Mouse (Mus musculus) kidney, adult 2 months (tissue): ENCODE data around the gene Arhgap1. TPM values are rescaled to one million over a fixed set of nuclear protein-coding genes. Genes with fewer than 3 reads are reported as not detected.

ENCODE experiments used
- DNase-seq: peaks from one replicate; pipeline ENCODE4 v3.0.0; 2021
- H3K27ac ChIP-seq: fragments of 200-500 bp; 2 replicates; pipeline ENCODE4 v1.5.1; 2012; ENCODE audit warnings: low read depth, low read length, control low read depth, inconsistent platforms; ENCODE audit not compliant: insufficient read depth
- H3K27me3 ChIP-seq: fragments of 200-500 bp; replicated peaks from 2 replicates; pipeline ENCODE4 v1.6.1; 2012; ENCODE audit warnings: mild to moderate bottlenecking, moderate library complexity, low read length, inconsistent platforms; ENCODE audit not compliant: control insufficient read depth, insufficient read depth
- H3K36me3 ChIP-seq: fragments of 200-500 bp; 2 replicates; pipeline ENCODE4 v1.6.1; 2012; ENCODE audit warnings: mild to moderate bottlenecking, moderate library complexity, low read length, inconsistent platforms; ENCODE audit not compliant: control insufficient read depth, insufficient read depth
- H3K4me1 ChIP-seq: fragments of 200-500 bp; 2 replicates; pipeline ENCODE4 v1.6.1; 2011; ENCODE audit warnings: low read length; ENCODE audit not compliant: control insufficient read depth, insufficient read depth
- H3K4me3 ChIP-seq: fragments of 200-500 bp; 2 replicates; pipeline ENCODE4 v1.5.1; 2011; ENCODE audit warnings: mild to moderate bottlenecking, low read depth, low read length, control low read depth; ENCODE audit not compliant: insufficient read depth
- CTCF ChIP-seq: fragments of 200-500 bp; conservative IDR thresholded peaks from 2 replicates; pipeline ENCODE4 v1.5.1; 2011; ENCODE audit warnings: low read depth, mild to moderate bottlenecking, control low read depth, low read length, moderate library complexity, mixed read lengths; ENCODE audit not compliant: insufficient read depth, insufficient read length
- POLR2A ChIP-seq: fragments of 200-500 bp; IDR thresholded peaks from one replicate; pipeline ENCODE4 v1.6.1; 2011; ENCODE audit warnings: low read depth, low read length, control low read depth
- WGBS: fragments of 180-500 bp; shearing (Covaris S2); methylation state at CpG from one replicate; pipeline ENCODE4 v1.1.7; 2018; 5-methylcytosine and 5-hydroxymethylcytosine counted together
- polyA plus RNA-seq: library from polyadenylated mRNA; depleted of rRNA; stranded (reverse); fragments of >200 nt; gene quantifications from 2 replicates; pipeline ENCODE4 v1.2.3, GENCODE M21; 2012

Gene Arhgap1
- polyA plus RNA-seq, 1 experiment: 90.2 TPM

- peak; percentile 79 for DNase-seq
- TF ChIP-seq CTCF: peak; percentile 50
- TF ChIP-seq POLR2A: no peak
- Histone ChIP-seq H3K27ac (no peak overlapping the region), H3K4me3 (no peak overlapping the region), H3K4me1 (no peaks in the 10 kb centered on the region; the same call in 1 of the 2 replicates), H3K36me3 (no peaks in the 10 kb centered on the region), H3K27me3 (no peaks in the 10 kb centered on the region)
- 50% methylated on average over 8 of the region's 8 CpGs for WGBS
Observed at GRCm38 (mm10) chr2:91656774-91657173, 7.1 kb downstream of the Arhgap1 start.

- TF ChIP-seq CTCF: no peak
- no peak for TF ChIP-seq POLR2A
- no peaks in the 10 kb centered on the region; the same call in 1 of the 2 replicates for H3K4me1 ChIP-seq
- no peak overlapping the region for H3K4me3 ChIP-seq
- H3K27ac ChIP-seq: no peak overlapping the region
- H3K27me3 ChIP-seq: no peaks in the 10 kb centered on the region
- H3K36me3 ChIP-seq: no peaks in the 10 kb centered on the region; the same call in 1 of the 2 replicates
- 97% methylated on average over 8 of the region's 8 CpGs for WGBS
- DNase-seq: no peak
Observed at GRCm38 (mm10) chr2:91659657-91660056, 10.0 kb downstream of the Arhgap1 start.

- no peak overlapping the region for H3K4me3 ChIP-seq
- no peaks in the 10 kb centered on the region for H3K27me3 ChIP-seq
- H3K36me3 ChIP-seq: no peaks in the 10 kb centered on the region; the same call in 1 of the 2 replicates
- peak; percentile 90 for DNase-seq
- H3K4me1 ChIP-seq: no peaks in the 10 kb centered on the region; the same call in 1 of the 2 replicates
- TF ChIP-seq CTCF: 0 out of 2 replicates have a peak, but pooled peaks have one; percentile 2
- no peak for TF ChIP-seq POLR2A
- 0 out of 2 replicates have a peak overlapping the region, but pooled peaks have one; percentile 16 for H3K27ac ChIP-seq
- WGBS: 58% methylated on average over 6 of the region's 6 CpGs
Observed at GRCm38 (mm10) chr2:91660981-91661380, 11.3 kb downstream of the Arhgap1 start.

- Histone ChIP-seq H3K4me1 (no peaks in the 10 kb centered on the region; the same call in 1 of the 2 replicates), H3K27me3 (no peaks in the 10 kb centered on the region), H3K27ac (no peak overlapping the region), H3K4me3 (no peak overlapping the region), H3K36me3 (no peaks in the 10 kb centered on the region; the same call in 1 of the 2 replicates)
- TF ChIP-seq CTCF: no peak
- no peak for TF ChIP-seq POLR2A
- no peak for DNase-seq
Observed at GRCm38 (mm10) chr2:91664780-91665179, 15.1 kb downstream of the Arhgap1 start.

- WGBS: 53% methylated on average over 6 of the region's 6 CpGs
- TF ChIP-seq CTCF (no peak), POLR2A (no peak)
- DNase-seq: peak; percentile 75
- peaks cover 1% of the 10 kb centered on the region; the same call in 1 of the 2 replicates for H3K36me3 ChIP-seq
- H3K4me1 ChIP-seq: no peaks in the 10 kb centered on the region; the same call in 1 of the 2 replicates
- no peak overlapping the region for H3K4me3 ChIP-seq
- H3K27ac ChIP-seq: peak overlapping the region; percentile 90
- no peaks in the 10 kb centered on the region for H3K27me3 ChIP-seq
Observed at GRCm38 (mm10) chr2:91666386-91666910, 16.8 kb downstream of the Arhgap1 start.

- 82% methylated on average over 2 of the region's 2 CpGs for WGBS
Observed at GRCm38 (mm10) chr2:91667747-91668146, 18.1 kb downstream of the Arhgap1 start.

GRCm38 (mm10) chr2:91669326-91669725, 19.7 kb downstream of the Arhgap1 start:
- Histone ChIP-seq H3K4me3 (no peak overlapping the region), H3K4me1 (no peaks in the 10 kb centered on the region; the same call in 1 of the 2 replicates), H3K27ac (peak overlapping the region; percentile 22), H3K36me3 (0 out of 2 replicates have a peak, but pooled peaks cover 1% of the 10 kb centered on the region), H3K27me3 (no peaks in the 10 kb centered on the region)
- no peak for DNase-seq
- no peak for TF ChIP-seq CTCF
- TF ChIP-seq POLR2A: no peak
- WGBS: 92% methylated on average over 8 of the region's 8 CpGs

More at GRCm38 (mm10) chr2:91667747-91668146, 18.1 kb downstream of the Arhgap1 start:
- Histone ChIP-seq H3K27ac (peak overlapping the region; percentile 90; the same call in 1 of the 2 replicates), H3K27me3 (no peaks in the 10 kb centered on the region), H3K4me3 (no peak overlapping the region), H3K4me1 (no peaks in the 10 kb centered on the region; the same call in 1 of the 2 replicates), H3K36me3 (peaks cover 1% of the 10 kb centered on the region; the same call in 1 of the 2 replicates)
- TF ChIP-seq CTCF (no peak), POLR2A (no peak)
- no peak for DNase-seq
